Mouse (Mus musculus) gastrocnemius, postnatal 4 days (tissue): ENCODE measurements around the gene Pcbp2. TPM values are rescaled to one million over a fixed set of nuclear protein-coding genes. Genes with fewer than 3 reads are reported as not detected.

Source experiments
- DNase-seq, 2 experiments: peaks; one replicate each; pipeline ENCODE4 v3.0.0; 2021 to 2022; ENCODE audit warnings: low spot score in 2 of 2, mixed read lengths in 2 of 2
- total RNA-seq, 2 experiments: library from RNA; stranded (reverse); gene quantifications; 2 replicates each; pipeline ENCODE4 v1.2.3; 2021

Pcbp2 gene
- total RNA-seq, 2 experiments from 2014 or later, result 614 to 662 TPM

DNA sequence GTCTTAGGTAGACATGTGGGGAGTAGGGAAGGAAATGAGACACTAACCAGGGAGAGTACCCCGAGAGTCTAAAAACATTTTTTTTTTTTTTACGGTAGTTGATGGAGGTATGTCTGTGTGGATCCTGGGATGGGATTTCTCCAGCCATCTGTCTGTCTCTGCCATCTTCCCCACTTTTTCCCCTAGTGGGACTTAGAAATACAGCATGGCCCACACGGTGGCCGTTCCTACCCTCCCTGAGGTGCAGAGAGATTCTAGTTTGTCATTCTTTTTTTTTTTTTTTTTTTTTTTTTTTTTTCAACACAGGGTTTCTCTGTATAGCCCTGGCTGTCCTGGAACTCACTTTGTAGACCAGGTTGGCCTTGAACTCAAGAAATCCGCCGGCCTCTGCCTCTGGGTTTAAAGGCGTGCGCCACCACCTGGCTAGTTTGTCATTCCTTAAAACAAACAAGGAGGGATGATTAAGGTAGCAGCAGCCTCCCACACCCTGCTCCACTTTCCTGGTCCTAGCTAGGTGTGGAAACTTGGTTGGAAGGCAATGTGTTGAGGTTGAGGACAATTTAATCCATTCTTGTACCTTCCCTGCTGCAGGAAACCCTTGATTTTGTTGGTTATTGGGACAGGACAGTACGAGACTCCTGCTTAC is 8.8 kb upstream of the Pcbp2 start:
- no peak for DNase-seq

DNA sequence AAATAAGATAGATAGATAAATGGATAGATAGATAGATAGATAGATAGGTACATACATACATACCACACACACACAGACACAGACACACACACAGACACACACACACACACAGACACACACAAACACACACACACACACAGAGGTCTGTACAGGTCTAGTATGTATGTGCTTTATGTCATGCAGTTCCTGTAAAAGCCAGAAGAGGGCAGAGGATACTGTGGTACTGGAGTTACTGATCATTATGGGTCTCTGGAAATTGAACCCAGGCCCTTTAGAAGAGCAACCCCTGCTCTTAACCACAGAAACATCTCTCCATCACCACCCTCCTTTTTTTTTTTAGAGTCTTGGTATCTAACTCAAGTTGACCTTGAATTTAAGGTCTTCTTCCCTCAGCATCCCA is 6.7 kb upstream of the Pcbp2 start:
- DNase-seq, result no peak

DNA sequence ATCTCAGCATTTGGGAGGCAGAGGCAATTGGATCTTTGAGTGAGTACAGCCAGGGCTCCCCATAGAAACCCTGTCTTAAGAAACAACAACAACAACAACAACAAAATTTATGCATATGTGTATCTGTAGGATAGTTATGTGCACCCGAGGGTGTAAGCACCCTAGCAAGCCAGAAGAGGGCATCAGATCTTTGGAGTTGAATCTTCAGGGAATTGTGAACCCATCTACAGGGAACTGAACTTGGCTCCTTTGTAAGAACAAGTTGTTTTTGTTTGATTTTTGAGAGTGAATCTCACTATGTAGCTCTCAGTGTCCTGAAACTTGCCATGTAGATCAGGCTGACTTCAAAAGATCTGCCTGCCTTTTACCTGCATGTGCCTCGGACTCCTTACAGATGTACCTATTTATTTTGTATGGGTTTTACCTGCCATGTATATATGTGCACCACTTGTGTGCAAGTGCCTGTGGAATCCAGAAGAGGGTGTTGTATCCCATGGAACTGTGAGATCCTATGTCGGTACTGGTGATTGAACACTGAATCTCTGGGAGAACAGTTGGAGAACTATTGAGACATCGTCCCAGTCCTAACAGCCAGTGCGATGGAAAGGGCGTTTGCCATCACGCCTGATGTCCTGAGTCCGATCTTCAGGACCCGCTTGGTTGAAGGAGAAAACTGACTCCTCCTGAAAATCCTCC is 1.5 kb upstream of the Pcbp2 start:
- DNase-seq, result no peak

DNA sequence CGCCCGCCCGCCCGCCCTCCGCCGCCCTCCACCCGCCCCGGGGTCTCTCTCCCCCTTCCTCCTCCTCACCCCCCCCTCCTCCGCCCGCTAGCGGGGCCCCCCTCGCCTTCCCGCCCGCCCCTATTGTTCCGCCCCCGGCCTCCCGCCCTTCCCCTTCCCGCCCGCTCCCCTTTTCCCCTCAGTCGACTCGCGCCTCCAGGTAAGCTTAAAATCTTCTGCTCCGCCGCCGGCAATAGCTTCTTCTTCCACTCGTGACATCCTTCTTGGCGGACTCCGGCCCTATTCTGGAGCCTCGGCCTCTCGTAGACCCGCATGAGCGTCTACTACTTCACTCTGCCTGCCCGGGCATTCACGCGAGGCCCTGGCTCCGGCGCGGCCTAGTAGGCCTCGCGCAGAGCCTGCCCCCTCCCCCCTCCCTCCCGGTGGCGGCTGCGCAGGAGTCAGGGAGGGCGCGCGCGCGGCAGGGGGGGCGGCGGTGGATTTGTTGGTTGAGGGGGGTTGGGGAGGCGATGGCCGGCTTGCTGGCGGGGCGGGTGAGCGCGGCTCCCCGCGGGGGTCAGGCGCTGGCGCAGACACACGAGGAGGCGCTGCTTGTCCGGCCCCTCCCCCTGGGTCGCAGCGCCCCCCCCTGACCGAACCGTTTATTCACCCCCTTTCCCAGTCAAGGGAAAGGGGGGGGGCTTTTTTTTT is 411 bp downstream of the Pcbp2 start:
- DNase-seq, result peak; percentile 72 to 86

DNA sequence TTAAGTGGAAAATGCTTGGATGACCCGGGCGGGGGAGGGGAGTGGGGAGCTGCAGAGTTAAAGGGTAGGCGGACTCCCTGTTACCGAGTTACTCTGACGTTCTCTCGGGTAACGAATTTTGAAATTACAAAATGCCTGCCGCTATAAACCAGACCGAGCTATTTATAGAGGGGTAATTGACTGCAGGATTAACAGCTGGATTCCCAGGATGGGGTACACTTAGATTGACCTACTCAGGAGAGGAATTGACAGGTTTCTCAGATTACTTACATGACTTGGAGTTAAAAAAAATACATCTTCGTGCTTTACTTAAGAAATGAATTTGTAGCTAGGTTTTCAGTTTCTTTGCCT is 931 bp downstream of the Pcbp2 start:
- no peak for DNase-seq

DNA sequence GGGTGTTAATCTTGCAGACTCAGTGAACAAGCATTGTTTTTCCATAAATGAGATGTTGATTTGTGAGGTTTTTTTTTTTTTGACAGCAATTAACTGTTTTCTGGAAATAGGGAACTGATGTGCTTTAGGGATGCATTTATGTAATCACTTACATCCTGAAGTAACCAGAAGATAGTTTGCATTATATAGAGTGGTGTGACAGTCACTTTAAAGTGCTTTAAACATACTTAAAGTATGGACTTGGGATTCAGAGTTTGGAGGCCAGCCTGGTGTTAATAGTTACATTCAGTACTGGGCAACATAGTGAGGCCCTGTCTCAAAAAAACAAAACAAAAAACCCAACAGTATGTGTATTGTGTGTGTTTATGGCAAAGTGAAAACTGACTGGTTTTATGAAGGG is 1.4 kb downstream of the Pcbp2 start:
- no peak for DNase-seq

DNA sequence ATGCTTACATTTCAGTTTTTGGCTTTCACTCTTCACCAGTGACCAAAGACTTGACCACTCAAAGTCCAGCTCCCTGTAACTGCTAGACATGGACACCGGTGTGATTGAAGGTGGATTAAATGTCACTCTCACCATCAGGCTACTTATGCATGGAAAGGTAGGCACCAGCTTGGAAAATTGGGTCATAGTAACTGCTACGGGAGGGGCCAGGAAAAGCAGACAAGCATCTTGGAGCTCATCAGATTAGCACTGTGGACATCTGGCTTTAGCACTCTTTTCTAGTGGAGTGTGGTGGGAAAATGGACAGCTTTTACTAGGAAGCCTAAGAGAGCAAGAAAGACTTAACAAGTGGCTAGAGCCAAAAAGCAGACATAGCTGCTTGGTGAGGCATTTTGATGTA is 2.9 kb downstream of the Pcbp2 start:
- DNase-seq, result no peak

DNA sequence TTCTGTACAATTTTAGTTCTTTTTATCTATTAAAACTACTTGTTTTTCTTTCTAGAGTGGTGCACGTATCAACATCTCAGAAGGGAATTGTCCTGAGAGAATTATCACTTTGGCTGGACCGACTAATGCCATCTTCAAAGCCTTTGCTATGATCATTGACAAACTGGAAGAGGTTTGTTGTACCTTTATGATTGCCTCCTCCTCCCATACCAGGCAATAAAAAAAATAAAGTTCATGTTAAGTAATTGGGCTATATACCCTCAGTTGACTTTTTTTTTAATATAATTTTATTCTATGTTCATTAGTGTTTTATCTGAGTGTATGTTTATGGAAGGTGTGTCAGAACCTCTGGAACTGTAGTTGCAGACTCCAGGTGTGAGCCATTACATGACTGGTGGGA is 4.2 kb downstream of the Pcbp2 start:
- DNase-seq, result no peak

DNA sequence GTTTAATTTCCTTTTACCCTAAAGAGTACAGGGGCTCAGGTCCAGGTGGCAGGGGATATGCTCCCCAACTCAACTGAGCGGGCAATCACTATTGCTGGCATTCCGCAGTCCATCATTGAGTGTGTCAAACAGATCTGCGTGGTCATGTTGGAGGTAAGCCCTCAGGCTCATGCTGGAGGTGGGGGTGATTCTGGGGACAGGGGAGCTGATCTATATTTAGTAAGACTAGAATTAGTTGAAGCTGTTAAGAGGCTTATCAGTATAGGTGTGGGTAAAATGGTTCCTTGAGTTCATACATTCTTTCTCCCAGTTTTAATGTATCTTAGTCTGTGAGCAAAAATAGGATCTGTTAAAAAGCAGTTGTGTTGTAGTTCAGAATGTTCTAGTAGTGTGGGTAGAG is 12.8 kb downstream of the Pcbp2 start:
- DNase-seq, result no peak

DNA sequence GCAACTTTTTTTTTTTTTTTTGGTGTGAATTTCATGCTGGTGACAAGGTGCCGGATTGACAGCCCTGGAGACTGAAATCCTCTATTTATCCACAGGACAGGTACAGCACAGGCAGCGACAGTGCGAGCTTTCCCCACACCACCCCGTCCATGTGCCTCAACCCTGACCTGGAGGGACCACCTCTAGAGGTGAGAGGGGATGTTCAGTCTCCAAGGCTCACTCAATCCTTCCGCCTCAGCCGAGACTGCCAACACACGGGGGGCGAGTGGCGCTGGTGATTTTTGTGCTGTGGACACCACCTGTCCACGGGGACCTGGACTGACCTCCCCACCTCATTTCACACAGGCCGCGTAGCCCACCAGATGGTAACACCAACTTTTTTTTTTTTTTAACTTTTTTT is 15.5 kb downstream of the Pcbp2 start:
- DNase-seq, result no peak

DNA sequence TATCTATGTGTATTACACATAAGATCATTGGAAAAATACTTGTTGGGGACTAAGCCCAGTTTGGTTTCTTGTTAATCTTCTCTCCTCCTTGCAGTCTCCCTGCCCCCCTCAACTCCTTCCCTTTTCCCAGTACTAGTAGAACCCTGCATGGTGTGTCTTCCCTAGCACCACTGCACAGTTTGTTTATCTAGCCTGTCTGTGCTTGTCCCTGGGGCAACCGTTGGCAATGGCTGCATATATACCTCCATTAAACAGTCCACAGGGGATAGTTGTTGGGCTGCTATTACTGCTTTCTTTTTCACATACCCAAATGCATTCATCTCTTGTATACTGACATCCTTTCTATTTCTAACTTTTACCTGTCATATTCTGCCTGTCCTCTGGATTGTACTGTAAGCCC is 17.3 kb downstream of the Pcbp2 start:
- no peak for DNase-seq

DNA sequence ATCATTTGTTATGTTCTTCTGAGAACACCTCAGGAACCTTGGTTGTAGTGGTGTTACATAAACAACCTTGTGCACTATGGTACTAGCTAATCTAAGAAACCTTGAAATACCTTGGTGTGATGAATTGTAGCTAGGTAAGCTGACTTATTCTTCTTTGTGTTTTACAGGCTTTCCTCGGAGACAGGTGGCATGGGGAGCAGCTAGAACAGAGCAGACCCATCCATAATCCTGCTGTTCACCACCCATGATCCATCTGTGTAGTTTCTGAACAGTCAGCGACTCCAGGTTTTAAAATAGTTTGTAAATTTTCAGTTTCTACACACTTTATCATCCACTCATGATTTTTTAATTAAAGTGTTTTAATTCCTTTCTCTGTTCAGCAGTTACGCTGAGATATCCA is 28.0 kb downstream of the Pcbp2 start:
- DNase-seq, result no peak

DNA sequence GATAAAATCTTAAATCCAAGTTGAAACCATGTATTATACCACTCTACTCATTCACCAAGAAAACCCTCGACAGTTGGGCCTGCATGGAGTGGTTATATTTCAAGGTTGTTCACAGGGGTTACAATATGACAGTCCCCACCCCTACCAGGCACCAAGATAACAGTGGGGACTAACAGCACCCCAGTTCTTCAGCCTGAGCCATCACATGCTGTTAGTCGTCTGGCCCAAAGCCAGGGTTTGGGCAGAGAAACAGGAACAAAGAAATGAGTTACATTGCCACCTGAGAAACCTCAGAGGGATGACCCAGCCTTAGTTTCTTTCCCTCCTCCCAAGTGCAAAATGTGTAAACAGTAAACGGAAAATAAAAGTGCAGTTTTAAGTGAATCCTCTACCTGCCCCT is 29.0 kb downstream of the Pcbp2 start:
- DNase-seq, result no peak

DNA sequence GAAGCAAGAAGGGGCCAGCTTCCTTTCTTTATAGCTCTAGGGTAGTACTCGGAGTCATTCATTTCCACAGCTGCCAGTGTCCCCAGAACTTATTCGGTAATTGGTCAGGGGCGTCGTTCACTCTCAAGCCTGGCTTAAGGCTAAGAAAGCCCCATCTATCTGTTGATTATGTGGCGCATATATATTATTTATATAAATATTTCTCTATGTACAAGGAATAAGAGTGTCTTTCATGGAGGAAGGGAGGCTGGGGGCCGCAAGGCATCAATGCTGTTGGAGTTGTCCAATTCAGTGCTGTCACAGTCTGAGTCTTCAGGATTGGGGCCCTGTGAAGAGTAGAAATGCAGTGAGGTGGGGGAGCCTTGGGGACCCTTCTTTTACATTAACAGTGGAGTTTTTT is 29.5 kb downstream of the Pcbp2 start:
- no peak for DNase-seq

DNA sequence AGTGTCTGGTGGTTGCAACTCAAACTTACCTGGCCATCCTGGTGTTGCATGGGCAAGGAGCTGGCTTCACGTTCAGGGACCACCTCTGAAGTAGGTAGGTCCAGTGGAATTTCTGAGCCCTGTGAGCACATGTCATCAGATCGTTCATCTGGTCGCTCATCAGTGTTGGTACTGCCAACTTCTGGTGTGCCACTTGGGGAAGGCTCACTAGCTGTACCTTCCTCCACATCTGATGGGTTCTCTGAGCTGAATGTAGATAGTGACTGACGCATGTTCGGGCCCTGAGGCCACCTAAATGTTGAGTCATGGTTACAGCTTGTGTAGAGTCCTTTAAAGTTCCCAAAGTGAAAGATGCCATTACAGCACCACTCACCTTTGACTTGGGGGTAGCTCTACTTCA is 30.1 kb downstream of the Pcbp2 start:
- no peak for DNase-seq

DNA sequence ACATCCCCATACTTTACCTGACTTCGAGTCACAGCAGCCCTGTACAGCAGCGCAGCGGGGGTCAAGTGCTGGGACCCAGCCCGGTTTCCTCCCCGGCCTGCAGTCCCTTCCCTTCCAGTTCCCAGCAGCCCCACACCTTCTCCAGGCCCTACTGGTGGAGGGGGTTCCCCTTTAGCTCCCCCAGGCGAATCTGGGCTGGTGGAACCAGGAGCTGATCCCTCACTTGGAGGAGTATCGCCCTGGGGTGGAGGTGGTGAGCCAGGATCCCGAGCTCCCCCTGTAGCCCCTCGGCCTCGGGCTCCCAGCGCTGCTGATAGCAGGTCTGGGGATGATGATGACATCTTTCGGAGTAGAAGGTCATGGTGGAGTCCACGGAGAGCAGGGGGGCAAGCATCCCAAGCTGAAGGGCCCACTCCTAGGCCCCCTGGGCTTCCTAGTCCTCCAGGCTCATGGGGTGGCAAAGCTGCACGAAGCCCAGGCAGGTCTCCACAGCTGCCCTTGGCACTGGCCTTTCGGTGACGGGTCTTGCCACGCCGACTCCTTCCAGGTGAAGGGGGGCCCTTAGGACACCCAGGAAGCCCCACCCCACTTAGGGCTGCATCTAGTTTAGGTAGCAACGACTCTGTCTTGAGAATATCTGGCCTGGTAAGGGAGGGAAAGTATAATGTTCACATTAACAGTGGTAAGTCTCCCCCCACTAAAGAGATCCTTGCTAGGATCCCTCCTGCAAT is 30.9 kb downstream of the Pcbp2 start:
- DNase-seq, result no peak

DNA sequence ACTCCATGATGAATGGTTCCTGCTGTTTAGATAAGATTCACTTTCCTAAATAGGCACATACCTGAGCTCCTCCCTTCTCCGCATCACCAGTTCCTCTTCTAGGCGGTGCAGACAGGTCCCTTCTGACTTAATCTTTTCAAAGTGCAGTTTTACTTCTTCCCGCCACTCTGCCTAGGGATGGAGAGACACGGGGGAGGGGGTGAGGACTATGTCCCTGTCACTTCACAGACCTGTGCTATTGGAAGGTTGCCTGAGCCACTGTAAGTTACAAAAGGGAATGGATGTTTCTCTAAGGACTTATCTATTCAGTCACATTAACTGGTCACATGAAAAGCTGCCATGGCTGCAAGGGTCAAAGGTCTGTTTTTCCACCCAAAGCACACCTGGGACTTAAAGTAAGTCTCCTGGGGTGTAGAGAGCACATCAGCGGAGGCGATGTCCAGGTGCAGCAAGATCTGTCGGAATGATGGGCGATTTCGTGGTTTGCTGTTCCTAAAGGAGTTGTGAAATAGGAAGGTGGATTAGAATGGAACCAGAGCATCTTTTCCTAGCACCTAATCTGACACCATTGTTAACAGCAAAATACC is 32.0 kb downstream of the Pcbp2 start:
- DNase-seq, result no peak

DNA sequence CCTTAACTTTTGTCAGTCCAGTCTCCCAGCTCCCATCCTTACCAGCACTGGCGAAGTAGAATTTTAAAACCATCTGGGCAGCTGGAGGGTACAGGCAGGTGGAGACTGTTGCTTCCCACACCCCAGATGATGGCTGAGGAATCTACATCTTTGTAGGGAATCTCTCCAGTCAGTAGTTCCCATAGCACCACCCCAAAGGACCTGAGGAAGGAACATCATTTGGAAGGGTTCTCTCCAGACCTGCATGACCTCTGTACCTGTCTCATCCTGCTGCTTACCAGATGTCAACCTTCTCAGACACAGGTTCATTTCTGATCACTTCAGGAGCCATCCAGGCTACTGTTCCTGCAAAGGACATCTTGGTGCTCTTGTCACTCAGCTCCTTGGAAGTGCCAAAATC is 33.1 kb downstream of the Pcbp2 start, which contains the start of gene Gm10337:
Gm10337 (plus strand) TSS at position 276 of the 400 bp plus-strand sequence.
- DNase-seq, result no peak

DNA sequence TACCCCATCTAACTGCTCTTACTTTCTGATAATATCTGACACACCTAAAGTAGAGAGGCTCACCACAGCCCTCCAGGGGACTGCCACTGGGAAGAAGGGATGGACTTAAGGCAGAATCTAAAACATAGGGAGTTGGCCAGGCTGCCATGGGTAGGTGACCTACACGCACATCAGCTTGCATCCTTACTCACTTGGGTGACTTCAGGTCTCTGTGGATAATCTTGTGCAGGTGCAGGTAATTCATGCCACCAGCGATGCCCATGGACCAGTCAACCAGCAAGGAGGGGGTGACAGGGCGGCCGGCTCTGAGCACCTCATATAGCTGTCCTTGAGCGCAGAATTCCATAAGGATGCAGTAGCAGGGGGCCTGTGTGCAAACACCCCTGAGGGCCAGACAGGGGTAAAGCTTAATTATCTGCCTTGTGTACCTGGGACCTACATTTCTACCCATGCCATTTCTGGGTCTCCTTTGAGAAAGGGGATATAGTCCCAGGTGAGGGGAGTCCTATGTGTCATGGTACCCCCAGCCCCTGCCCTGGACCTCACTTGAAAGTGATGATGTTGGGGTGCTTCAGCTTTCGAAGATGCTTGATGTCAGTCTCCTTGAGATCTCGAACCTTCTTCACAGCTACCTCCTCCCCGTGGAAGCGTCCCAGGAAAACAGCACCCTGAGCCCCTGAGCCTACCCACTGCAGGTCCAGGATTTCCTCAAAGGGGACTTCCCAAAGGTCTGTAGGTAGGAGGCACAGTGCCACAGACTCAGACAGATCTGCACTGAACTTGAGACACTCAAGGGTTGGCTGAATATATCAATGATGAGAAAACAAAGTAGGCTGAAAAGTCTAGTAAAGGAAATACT is 33.8 kb downstream of the Pcbp2 start:
- DNase-seq, result no peak

DNA sequence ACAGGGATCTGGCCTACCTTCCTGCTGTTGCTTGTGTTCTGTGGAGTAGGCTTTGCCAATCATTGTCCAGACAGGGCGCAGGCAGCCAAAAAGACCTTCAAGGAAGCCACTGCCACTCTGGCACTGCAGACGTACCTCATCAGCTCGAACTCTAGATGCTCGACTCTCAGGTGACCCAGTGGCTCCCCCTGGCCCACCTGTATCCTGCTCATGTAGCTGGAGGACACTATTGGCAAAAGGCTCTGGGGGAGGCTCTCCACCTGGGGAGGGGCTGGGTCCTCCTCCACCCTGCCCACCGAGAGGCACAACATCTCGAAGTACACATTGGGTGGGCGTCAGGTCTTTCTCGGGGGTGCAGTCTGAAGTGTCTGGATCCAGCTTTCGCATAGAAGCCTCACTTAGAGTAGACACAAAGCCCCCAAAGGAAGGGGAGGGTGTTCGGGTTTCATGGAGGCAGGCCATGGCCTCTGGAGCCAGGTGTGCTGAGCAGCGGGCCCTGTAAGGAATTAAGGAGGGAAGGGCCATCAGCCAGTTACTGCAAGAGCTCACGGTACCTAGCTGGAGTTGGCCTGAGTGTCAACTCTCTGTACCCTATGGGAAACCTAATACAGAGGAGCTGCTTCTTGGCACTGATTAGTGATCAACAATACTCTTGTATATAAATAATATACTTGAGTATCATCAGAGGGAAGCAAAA is 34.9 kb downstream of the Pcbp2 start:
- no peak for DNase-seq
